Mouse (Mus musculus) kidney, postnatal 0 days (tissue): ENCODE results near the gene Gm595. TPM values are rescaled to one million over a fixed set of nuclear protein-coding genes. Genes with fewer than 3 reads are reported as not detected.

Experiments used
- ATAC-seq: fragments of 200-750 bp; cut with Nextera tagmentation; replicated peaks from 2 replicates; pipeline ENCODE4 v1.8.0; 2017; ENCODE audit warnings: low read depth, moderate number of reproducible peaks, moderate TSS enrichment, moderate library complexity; ENCODE audit not compliant: low FRiP score
- DNase-seq: peaks from one replicate; pipeline ENCODE4 v3.0.0-alpha.2; 2016; ENCODE audit warnings: low spot score
- H3K27ac ChIP-seq: fragments of 300-500 bp; sonication (generic); 2 replicates; pipeline ENCODE4 v1.5.1; 2014; ENCODE audit warnings: mild to moderate bottlenecking
- H3K27me3 ChIP-seq: fragments of 300-500 bp; sonication (generic); 2 replicates; pipeline ENCODE4 v1.6.1; 2014; ENCODE audit warnings: low read length, mixed read lengths; ENCODE audit not compliant: insufficient read depth
- H3K36me3 ChIP-seq: fragments of 300-500 bp; sonication (generic); 2 replicates; pipeline ENCODE4 v1.6.1; 2014; ENCODE audit warnings: low read length, mixed read lengths; ENCODE audit not compliant: insufficient read depth
- H3K4me1 ChIP-seq: fragments of 300-500 bp; sonication (generic); replicated peaks from 2 replicates; pipeline ENCODE4 v1.6.1; 2014; ENCODE audit warnings: antibody characterized with exemption, low read length, mixed read lengths; ENCODE audit not compliant: insufficient read depth
- H3K4me2 ChIP-seq: fragments of 300-500 bp; sonication (generic); 2 replicates; pipeline ENCODE4 v1.6.1; 2014; ENCODE audit warnings: mild to moderate bottlenecking, low read length, moderate library complexity, mixed read lengths
- H3K4me3 ChIP-seq: fragments of 300-500 bp; sonication (generic); replicated peaks from 2 replicates; pipeline ENCODE4 v1.5.1; 2014; ENCODE audit warnings: low read depth, low read length
- H3K9ac ChIP-seq: fragments of 300-500 bp; sonication (generic); 2 replicates; pipeline ENCODE4 v1.6.1; 2014; ENCODE audit warnings: low read depth, low read length
- H3K9me3 ChIP-seq: fragments of 300-500 bp; sonication (generic); replicated peaks from 2 replicates; pipeline ENCODE4 v1.6.1; 2016; ENCODE audit warnings: low read length, inconsistent platforms, mixed read lengths
- CTCF ChIP-seq: IDR thresholded peaks from 2 replicates; pipeline ENCODE4 v1.5.1; 2016; ENCODE audit warnings: antibody characterized with exemption, low read depth, mild to moderate bottlenecking, moderate library complexity
- WGBS: fragments of 180-500 bp; shearing (Covaris S2); extraction: QIAGEN DNeasy Blood & Tissue Kit; methylation state at CpG from one replicate; pipeline ENCODE4 v1.1.7; 2014; 5-methylcytosine and 5-hydroxymethylcytosine counted together
- polyA plus RNA-seq: library from polyadenylated mRNA; unstranded; fragments of >200 nt; fragmentation: Nextera tagmentation; extraction: Ambion mirVana; gene quantifications from 2 replicates; pipeline ENCODE4 v1.2.1, GENCODE M21; 2015

Gm595 gene
- polyA plus RNA-seq, 1 experiment from 2014 or later = not detected

DNA sequence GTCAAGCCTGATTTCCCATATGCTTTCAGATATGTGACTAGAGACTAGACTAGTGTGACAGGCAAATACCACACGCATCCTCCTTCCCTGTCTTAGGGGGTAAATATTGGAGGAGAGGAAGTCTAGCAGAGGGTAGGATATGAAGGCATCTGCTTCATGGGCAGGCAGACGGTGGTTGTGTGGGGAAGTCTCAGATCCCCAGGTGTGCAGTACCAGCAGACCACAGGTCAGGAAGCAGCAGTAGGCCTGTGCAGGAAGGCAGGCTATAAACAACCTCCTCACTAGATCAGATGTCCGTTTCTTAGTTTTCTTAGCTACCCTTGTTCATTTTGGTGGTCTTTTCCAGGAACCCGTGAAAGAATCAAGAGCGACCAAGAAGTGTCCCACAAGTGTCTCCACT lies 7.1 kb upstream of the Gm595 start:
- Histone ChIP-seq H3K36me3 (no peaks in the 10 kb centered on the region), H3K4me3 (no peak overlapping the region), H3K4me1 (no peaks in the 10 kb centered on the region), H3K27me3 (no peaks in the 10 kb centered on the region), H3K9ac (no peak overlapping the region), H3K9me3 (no peaks in the 10 kb centered on the region), H3K27ac (no peak overlapping the region), H3K4me2 (no peak overlapping the region)
- WGBS = 81% methylated on average over 5 of the region's 5 CpGs
- ATAC-seq = no peak
- DNase-seq = no peak
- TF ChIP-seq CTCF = no peak

Other genes with a start within 250 kb of the Gm595 start
- gene Gpr119, start 203.2 kb downstream of the Gm595 start, polyA plus RNA-seq = not detected in 2 replicates
- 19.2 and 22.2 TPM in 2 replicates for gene Rbmx2, start 182.7 kb downstream of the Gm595 start, polyA plus RNA-seq